8 mouse cellular contexts compared by ENCODE assay signal in the genomic region with DNA sequence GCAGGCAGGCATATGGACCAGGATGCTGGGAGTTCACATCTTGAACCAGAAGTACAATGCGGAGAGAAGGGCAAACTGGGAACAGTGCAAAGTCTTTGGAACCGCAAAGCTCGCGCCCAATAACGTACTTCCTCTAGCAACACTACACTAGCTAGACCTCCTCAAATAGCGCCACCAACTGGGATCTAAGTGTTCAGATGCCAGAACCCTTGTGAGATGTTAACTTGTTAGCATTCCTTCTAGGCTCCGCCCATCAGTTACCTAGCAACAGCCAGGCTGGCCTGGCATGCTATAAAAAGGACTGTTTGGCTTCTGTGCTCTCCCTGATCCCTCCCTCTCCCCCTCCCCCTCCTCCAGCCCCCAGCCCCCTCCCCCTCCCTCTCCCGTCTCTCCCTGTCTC.
DNase-seq lines count a peak whose midpoint lies in the region; ATAC-seq lines count a peak whose summit lies in the region.
"Had no signal": no experiment of that assay in that cellular context is flagged by ENCODE, and none has a peak within 500 bp of the region (broad histone marks: within the 10 kb centered on the region; RNA-seq: fewer than 3 reads in every experiment).

No protein-coding gene starts in this region.

- ATAC-seq in embryonic facial prominence, embryonic 14.5 days (ENCODE audit: low read depth) = no peak; the same call in 1 of the 2 replicates
- peak; percentile 5; the same call in 1 of the 2 replicates for ATAC-seq in kidney, embryonic 15.5 days (replicated peaks; ENCODE audit: low FRiP score)
- ATAC-seq in midbrain, embryonic 11.5 days (ENCODE audit: low FRiP score) = peak; percentile 82
- ATAC-seq in megakaryocyte, adult 5-6 weeks (ENCODE audit: poor library complexity, severe bottlenecking) = no peak
- no peak for ATAC-seq in granulocyte monocyte progenitor cell, adult 5-6 weeks (replicated peaks; ENCODE audit: poor library complexity, severe bottlenecking)

- no peak overlapping the region for H3K27ac ChIP-seq in embryonic facial prominence, embryonic 14.5 days (replicated peaks; ENCODE audit: low read depth, low read length)
- no peak overlapping the region for H3K27ac ChIP-seq in kidney, embryonic 15.5 days
- H3K27ac ChIP-seq in midbrain, embryonic 11.5 days (ENCODE audit: low read depth, low read length) = no peak overlapping the region
- H3K27ac ChIP-seq: stomach, embryonic 15.5 days had no signal

- no peak overlapping the region for H3K9ac ChIP-seq in embryonic facial prominence, embryonic 14.5 days (ENCODE audit: low read depth, low read length)
- H3K9ac ChIP-seq in kidney, embryonic 15.5 days = no peak overlapping the region
- no peak overlapping the region for H3K9ac ChIP-seq in midbrain, embryonic 11.5 days (ENCODE audit: low read length)
- H3K9ac ChIP-seq: stomach, embryonic 15.5 days had no signal

- H3K4me1 ChIP-seq in embryonic facial prominence, embryonic 14.5 days (ENCODE audit: control insufficient read depth, insufficient read depth, low read length) = peaks cover 24% of the 10 kb centered on the region
- H3K4me1 ChIP-seq in kidney, embryonic 15.5 days = peaks cover 54% of the 10 kb centered on the region
- peaks cover 17% of the 10 kb centered on the region for H3K4me1 ChIP-seq in midbrain, embryonic 11.5 days (ENCODE audit: control insufficient read depth, insufficient read depth, low read length)

- WGBS in embryonic facial prominence, embryonic 14.5 days = 60% methylated on average over 7 of the region's 8 CpGs
- WGBS in kidney, embryonic 15.5 days = 48% methylated on average over 8 of the region's 8 CpGs
- 22% methylated on average over 8 of the region's 8 CpGs for WGBS in midbrain, embryonic 11.5 days

- DNase-seq in left cerebral cortex, postnatal 4 days = peak; percentile 73
- DNase-seq in left cerebral cortex, postnatal 36 days (ENCODE audit: low spot score in 2 of 2) = no peak
- DNase-seq in embryonic facial prominence, embryonic 14.5 days (ENCODE audit: low spot score) = peak; percentile 72
- peak; percentile 93 for DNase-seq in midbrain, embryonic 11.5 days (ENCODE audit: low spot score, missing footprints)

- no peaks in the 10 kb centered on the region for H3K9me3 ChIP-seq in embryonic facial prominence, embryonic 14.5 days (ENCODE audit: control insufficient read depth, low read length)
- H3K9me3 ChIP-seq in kidney, embryonic 15.5 days (replicated peaks) = no peaks in the 10 kb centered on the region
- no peaks in the 10 kb centered on the region for H3K9me3 ChIP-seq in midbrain, embryonic 11.5 days (ENCODE audit: control insufficient read depth, low read length)
- H3K9me3 ChIP-seq: stomach, embryonic 15.5 days had no signal

- intact Hi-C loops in left cerebral cortex, postnatal 4 days (cut with DNase I) = loop anchor here (5.0 kb wide), 1 partner anchor 89 kb away; no protein-coding TSS in a partner anchor
- intact Hi-C loops in left cerebral cortex, postnatal 36 days (cut with DNase I) = loop anchor here (5.0 kb wide), 3 partner anchors 214 to 394 kb away; no protein-coding TSS in a partner anchor

- no peaks in the 10 kb centered on the region for H3K27me3 ChIP-seq in embryonic facial prominence, embryonic 14.5 days (replicated peaks; ENCODE audit: control insufficient read depth, insufficient read depth, low read length)
- no peaks in the 10 kb centered on the region for H3K27me3 ChIP-seq in kidney, embryonic 15.5 days
- no peaks in the 10 kb centered on the region for H3K27me3 ChIP-seq in midbrain, embryonic 11.5 days (ENCODE audit: control insufficient read depth, insufficient read depth, low read length)
- H3K27me3 ChIP-seq: stomach, embryonic 15.5 days had no signal

- H3K36me3 ChIP-seq in embryonic facial prominence, embryonic 14.5 days (ENCODE audit: control insufficient read depth, insufficient read depth, low read length) = no peaks in the 10 kb centered on the region
- no peaks in the 10 kb centered on the region for H3K36me3 ChIP-seq in kidney, embryonic 15.5 days
- H3K36me3 ChIP-seq in midbrain, embryonic 11.5 days (ENCODE audit: control insufficient read depth, insufficient read depth, low read length) = no peaks in the 10 kb centered on the region
- H3K36me3 ChIP-seq: stomach, embryonic 15.5 days had no signal

- no peak overlapping the region for H3K4me2 ChIP-seq in embryonic facial prominence, embryonic 14.5 days (ENCODE audit: low read depth, low read length)
- H3K4me2 ChIP-seq in kidney, embryonic 15.5 days = no peak overlapping the region
- H3K4me2 ChIP-seq in midbrain, embryonic 11.5 days = peak overlapping the region; percentile 6; the same call in 1 of the 2 replicates
- H3K4me2 ChIP-seq: stomach, embryonic 15.5 days had no signal

- no peak overlapping the region for H3K4me3 ChIP-seq in embryonic facial prominence, embryonic 14.5 days (ENCODE audit: low read depth, low read length)
- H3K4me3 ChIP-seq in kidney, embryonic 15.5 days (replicated peaks) = no peak overlapping the region
- H3K4me3 ChIP-seq in midbrain, embryonic 11.5 days (ENCODE audit: low read depth, low read length) = no peak overlapping the region
- H3K4me3 ChIP-seq: stomach, embryonic 15.5 days had no signal

Comparison
In these comparisons a context has a peak if more than half of its experiments do, and no peak if none do; other contexts are left out.
1. DNase-seq: peak in left cerebral cortex, postnatal 4 days (single experiment), embryonic facial prominence, embryonic 14.5 days (single experiment) and midbrain, embryonic 11.5 days (single experiment); none in left cerebral cortex, postnatal 36 days (0 of 2).
2. ATAC-seq: peak in kidney, embryonic 15.5 days (single experiment) and midbrain, embryonic 11.5 days (single experiment); none in embryonic facial prominence, embryonic 14.5 days (single experiment), megakaryocyte, adult 5-6 weeks (single experiment) and granulocyte monocyte progenitor cell, adult 5-6 weeks (single experiment).